Mouse (Mus musculus) cerebellum, postnatal 4 days (tissue): ENCODE measurements around the gene S100a16.

Experiments used
- DNase-seq, 2 experiments: peaks; one replicate each; pipeline ENCODE4 v3.0.0; 2022; ENCODE audit warnings: low spot score in 2 of 2, mixed read lengths in 1 of 2

Gene S100a16

DNA sequence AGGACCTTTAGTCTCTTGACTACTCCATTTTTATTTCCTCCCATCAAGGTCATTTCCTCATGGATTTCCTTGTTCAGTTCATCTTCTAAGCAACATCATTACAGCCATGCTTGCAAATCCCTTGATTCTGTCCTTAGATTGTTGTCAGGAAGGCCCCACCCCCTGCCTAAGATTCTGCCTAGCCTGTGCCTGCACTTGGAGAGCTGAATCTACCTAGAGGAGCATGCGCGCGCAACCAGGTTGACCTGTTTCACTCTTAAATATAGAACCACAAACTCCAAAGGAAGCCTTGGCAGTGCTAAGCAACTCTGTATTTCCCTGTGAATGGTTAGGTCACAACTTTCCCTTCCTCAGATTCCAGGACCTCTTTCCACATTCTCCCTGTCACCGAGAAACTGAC, 19.3 kb upstream of the S100a16 start:
- DNase-seq = no peak

- no peak for DNase-seq
Observed at GRCm38 (mm10) chr3:90525421-90525820, 11.6 kb upstream of the S100a16 start.

GRCm38 (mm10) chr3:90526076-90526475, 11.0 kb upstream of the S100a16 start:
- no peak for DNase-seq

DNA sequence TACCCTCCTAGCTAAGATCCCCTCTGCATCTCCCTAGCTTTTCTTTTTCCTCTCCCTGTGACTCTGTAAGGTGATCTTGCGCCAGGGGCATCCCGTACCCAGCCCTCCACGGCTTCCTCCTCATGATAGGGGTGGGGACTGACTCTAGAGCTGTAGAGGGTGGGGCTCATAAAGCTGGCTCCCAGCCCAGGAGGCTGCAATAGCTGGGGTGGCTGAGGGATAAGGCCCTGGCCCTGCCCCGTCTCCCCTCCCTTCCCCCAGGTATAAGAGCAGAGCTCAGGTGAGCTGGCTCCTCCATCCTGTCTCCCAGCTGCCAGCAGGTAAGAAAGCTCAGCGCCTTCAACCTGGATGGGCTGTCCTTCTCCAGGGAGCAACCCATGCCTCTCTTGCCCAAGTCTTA, 10.5 kb upstream of the S100a16 start, which contains the start of gene S100a14:
Gene S100a14 (plus strand): TSS at position 277 of the 400 bp plus-strand sequence.
- DNase-seq = no peak

- DNase-seq = no peak
Observed at GRCm38 (mm10) chr3:90527291-90527873, 9.7 kb upstream of the S100a16 start.

- no peak for DNase-seq
Observed at GRCm38 (mm10) chr3:90531713-90532112, 5.3 kb upstream of the S100a16 start.

DNA sequence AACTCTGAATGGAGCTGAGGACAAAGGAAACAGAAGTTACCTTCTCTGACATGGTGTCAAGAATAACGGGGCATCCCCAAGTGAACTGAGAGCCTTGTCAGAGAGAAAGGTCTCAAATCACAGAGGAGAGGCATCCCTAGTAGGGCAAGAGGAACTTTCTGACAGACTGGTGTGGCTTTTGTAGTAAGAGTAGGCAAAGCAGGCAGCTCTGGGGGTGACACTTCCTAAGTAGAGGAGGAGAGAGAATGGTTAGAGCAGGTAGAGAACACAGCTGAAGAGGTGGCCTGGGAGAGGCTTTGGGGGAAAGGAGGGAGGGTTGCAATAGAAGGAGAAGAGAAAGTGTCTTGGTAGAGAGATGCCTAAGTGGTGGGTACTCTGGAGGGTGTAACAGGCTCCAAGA, 1.6 kb upstream of the S100a16 start:
- DNase-seq = no peak

DNA sequence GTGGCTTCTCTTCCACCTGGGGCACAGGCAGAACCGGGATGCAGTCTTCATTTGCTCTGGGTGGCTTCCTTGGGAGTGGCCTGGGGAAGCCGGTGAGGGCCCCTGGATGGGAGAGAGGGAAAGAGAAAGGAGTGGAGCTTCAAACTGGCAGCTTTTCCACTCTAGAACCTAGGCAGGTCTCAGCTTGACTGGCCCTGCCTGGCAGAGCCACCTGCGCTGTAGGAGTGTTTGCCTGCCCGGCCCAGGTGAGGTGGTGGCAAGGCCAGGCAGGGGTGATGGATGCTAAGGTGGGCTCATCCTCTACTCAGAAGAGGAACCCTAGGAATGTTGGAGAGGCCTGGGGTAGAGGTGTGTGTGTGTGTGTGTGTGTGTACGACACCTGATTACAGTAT, 847 bp downstream of the S100a16 start:
- DNase-seq = no peak

DNA sequence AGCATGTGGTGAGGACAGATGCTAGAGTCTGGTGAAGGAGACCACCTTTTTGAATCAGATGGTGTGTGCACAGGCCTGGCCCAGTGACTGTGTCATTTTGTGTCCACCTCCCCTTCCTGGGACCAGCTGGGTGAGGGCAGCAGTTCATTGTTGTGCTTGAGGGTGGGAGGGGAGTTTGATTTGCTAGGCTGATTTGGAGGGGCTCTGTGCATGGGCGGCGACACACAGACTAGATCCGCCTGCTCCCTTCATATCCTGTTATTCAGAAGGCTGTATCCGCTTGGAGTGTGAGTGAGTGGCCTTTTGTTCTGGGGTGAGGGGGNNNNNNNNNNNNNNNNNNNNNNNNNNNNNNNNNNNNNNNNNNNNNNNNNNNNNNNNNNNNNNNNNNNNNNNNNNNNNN, 3.9 kb downstream of the S100a16 start:
- DNase-seq = no peak

DNA sequence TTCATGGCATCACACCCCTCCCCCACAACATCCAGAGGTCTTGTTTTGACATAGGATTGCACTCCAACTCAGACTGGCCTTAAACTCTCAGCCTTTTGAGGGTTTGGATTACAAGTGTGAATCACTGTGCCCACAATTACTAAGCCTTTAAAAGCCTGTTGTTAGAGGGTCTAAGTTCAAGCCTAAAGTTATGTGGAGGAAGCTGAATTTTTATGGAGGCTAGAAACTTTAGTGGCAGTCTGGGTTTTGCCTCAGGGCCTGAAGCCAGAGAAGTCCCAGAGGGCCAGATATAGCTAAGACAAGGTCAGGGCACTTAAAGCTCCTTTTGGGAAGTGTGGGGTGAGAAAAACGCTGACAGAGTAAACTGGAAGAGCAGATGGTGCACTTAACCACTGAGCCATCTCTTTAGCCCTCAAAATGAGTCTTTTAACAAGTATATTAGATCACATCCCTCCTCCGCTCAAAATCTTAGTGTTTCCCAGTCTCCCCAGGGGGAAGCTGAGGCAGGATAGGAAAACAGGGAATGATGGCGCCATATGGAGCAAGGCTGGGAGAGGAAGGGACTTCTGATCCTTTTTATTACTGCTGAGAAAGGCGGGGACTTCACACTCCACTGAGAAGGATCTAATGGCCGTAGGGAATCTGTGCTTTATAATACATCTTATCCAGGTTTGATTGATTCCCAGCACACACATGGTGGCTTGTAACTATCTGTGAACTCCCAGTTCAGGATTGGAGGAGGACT, 12.8 kb downstream of the S100a16 start:
- no peak for DNase-seq

GRCm38 (mm10) chr3:90550421-90550790, 13.4 kb downstream of the S100a16 start:
- DNase-seq = no peak

DNA sequence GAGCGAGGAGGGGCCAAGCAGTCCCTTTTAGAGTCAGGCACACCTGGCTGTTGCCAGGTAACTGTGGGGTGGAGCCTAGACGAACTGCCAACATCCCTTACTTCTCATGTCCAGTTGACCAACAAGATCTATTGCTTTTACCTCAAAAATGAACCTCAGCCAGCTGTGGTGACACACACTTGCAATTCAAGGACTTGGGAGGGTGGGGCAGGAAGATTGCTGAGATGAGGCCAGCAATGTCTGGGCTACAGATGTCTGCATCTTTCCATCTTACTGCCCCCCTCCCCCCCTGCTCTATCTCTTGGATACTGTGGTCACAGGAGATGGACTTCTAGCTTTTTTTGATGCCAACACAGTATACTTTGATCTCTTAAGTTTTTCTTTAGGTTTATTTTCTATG, 15.2 kb downstream of the S100a16 start:
- DNase-seq = no peak

GRCm38 (mm10) chr3:90555954-90556353, 18.9 kb downstream of the S100a16 start:
- DNase-seq = no peak

DNA sequence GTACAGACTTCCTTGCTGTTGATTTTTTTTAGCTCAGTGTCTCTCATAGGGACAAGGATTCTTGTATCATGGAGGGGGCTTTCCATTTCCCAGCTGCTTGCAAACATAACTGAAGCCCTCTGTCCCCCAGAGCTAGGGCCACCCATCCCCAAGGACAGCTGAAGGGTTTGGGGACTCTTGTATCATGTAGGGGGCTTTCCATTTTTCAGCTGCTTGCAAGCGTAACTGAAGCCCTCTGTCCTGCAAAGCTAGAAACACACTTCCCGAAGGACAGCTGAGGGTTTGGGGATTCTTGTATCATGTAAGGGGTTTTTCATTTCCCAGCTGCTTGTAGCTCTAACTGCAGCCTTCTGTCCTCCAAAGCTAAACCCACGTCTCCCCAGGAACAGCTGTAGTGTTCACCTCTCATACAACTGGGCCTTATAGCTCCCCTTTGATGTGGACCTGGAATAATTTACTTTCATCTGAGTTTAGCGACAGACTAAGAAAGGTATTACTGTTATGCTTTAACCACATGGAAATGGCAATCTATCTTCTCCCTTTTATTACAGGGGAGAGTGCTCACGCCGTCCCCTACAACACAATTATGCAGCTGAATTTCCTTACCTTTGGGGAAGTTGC, 23.1 kb downstream of the S100a16 start, which contains the start of gene S100a3:
Gene S100a3 (plus strand): TSS at position 571 of the 621 bp plus-strand sequence.
- DNase-seq = no peak

GRCm38 (mm10) chr3:90574691-90575090, 37.6 kb downstream of the S100a16 start:
- no peak for DNase-seq

DNA sequence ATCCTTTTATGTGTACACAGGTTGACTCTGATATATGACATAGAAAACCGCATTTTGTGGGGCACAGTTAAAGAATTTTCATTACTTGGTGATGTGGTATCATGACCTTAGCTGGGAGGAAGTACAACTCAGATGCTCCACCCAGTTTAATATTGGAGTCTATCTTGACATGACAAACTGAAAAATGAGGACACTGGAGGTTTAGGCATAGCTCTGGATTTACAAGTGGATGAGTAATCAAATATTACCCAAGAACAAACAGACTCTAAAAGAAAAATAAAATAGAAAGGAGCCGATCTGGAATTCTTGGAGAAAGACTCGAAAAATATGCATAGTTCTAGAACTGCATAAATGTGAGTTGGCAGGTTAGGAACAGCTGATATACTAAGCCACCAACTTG, 38.3 kb downstream of the S100a16 start:
- DNase-seq = no peak

DNA sequence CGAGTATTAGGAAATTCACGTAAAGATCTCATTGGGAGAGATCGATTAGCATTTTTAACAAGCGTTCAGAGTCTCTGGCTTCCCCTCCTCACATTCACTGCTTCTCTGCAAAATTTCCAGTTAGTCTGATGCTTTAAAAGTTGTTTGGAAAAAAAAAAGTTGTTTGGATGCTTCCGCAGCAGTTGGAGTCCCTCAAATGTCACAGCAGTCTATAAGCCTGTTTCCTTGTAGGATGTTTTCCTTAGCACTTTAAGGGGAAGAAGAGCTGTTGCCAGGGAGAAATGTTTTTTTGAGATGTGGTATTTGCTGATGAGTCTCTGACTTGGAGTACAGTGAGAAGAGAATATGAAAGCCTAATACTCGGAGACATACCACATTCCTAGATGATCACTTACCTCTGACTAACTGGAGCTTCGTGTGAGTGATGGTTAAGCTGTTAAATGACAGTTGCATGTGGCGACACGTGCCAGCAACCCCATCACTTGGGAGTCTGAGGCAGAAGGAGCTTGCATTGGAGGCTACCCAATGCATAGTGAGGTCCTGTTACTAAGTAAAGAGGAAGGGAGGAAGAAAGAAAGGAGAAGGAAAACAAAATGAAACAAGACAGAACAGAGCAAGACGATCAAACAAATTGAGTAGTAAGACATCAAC, 39.4 kb downstream of the S100a16 start:
- no peak for DNase-seq

GRCm38 (mm10) chr3:90579433-90579832, 42.4 kb downstream of the S100a16 start:
- no peak for DNase-seq

- no peak for DNase-seq
Observed at GRCm38 (mm10) chr3:90581141-90581540, 44.1 kb downstream of the S100a16 start.

GRCm38 (mm10) chr3:90582156-90582555, 45.1 kb downstream of the S100a16 start:
- no peak for DNase-seq

DNA sequence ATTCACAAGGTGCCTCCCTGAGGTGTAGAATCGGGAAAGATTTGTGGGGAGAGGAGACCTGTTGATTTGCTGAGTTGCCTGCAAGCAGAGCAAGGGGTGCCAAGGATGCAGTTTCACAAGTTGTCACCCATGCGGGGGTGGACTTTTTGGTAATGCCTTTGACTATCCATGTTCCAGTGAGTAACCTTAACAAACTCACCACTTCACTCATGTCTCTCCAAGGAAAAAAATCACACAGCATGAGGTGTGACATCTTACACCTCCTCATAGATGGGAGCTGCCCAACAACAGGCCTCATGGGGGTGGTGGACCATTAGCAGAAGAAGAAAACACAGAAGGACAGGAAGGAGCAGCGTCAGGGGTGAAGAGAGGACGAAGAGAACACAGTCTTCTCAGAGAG, 45.5 kb downstream of the S100a16 start:
- DNase-seq = no peak

DNA sequence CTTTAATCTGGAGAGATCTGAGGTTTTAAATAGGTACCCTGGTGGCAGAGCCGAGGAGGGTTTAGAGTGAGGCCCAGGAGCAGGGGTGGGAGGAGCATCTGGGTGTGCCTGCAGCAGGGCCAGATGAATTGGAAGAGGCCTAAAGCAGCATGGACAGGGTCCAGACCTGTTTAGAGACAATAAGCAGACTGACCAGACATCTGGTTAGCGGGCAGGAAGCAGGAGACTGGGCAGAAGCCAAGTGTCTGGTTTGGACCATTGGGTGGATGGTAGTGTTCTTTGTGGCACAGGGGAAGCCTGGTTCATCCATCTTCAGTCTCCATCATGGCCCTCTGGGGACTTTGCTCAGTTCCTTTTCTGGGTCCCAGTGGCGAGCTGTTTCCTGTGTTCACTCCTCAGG, 46.8 kb downstream of the S100a16 start:
- peak in 1 of 2 experiments; percentile 11 for DNase-seq

DNA sequence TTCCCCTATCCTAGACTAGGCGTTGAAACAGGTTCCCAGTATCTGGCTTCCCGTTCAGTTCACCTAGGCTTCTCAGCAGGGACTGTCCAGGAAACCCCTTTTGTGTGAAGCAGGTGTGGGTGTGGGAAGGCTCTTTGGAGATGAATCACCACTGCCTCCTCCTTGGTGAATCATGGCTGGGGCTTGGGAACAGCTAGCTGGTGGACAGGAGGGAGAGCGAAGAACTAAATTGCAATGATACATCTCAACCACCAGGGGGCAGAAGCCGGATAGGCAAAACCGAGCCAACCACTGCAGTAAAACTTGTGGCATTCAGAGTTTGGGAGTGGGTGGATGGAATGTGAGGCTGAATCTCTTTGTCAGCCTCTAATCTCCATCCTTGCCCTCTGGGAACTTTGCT, 48.5 kb downstream of the S100a16 start:
- DNase-seq = peak in 1 of 2 experiments; percentile 40
